Mouse (Mus musculus) embryo, embryonic 9.5 days (tissue): ENCODE results near the gene Gys1.

ENCODE experiments used
- DNase-seq: peaks from one replicate; pipeline ENCODE4 v3.0.0-alpha.2; 2017; ENCODE audit errors: extremely low spot score

The Gys1 gene

GRCm38 (mm10) chr7:45414740-45415224 lies 19.9 kb upstream of the Gys1 start:
- DNase-seq = no peak

- DNase-seq = no peak
Observed at GRCm38 (mm10) chr7:45415636-45416035, 19.0 kb upstream of the Gys1 start.

GRCm38 (mm10) chr7:45417962-45418492 lies 16.6 kb upstream of the Gys1 start:
- DNase-seq = no peak

GRCm38 (mm10) chr7:45419859-45420614 lies 14.6 kb upstream of the Gys1 start:
- peak; percentile 41 for DNase-seq

GRCm38 (mm10) chr7:45420615-45420919 lies 14.1 kb upstream of the Gys1 start, which contains the start of gene Lhb:
Lhb (plus strand) TSS chr7:45420820.
- no peak for DNase-seq

GRCm38 (mm10) chr7:45421194-45421593 lies 13.4 kb upstream of the Gys1 start:
- DNase-seq = no peak

GRCm38 (mm10) chr7:45426556-45426955 lies 8.1 kb upstream of the Gys1 start:
- DNase-seq = no peak

- no peak for DNase-seq
Observed at GRCm38 (mm10) chr7:45433835-45434202, 825 bp upstream of the Gys1 start.

GRCm38 (mm10) chr7:45435038-45435437 lies 394 bp downstream of the Gys1 start:
- DNase-seq = no peak

GRCm38 (mm10) chr7:45436444-45436843 lies 1.8 kb downstream of the Gys1 start:
- DNase-seq = no peak

- no peak for DNase-seq
Observed at GRCm38 (mm10) chr7:45437046-45437445, 2.4 kb downstream of the Gys1 start.

- DNase-seq = no peak
Observed at GRCm38 (mm10) chr7:45437521-45438276, 3.1 kb downstream of the Gys1 start, which contains the start of gene Ruvbl2. Ruvbl2 (minus strand) TSS chr7:45438096.

GRCm38 (mm10) chr7:45443526-45444420 lies 9.1 kb downstream of the Gys1 start:
- DNase-seq = no peak

- DNase-seq = no peak
Observed at GRCm38 (mm10) chr7:45446589-45446988, 11.9 kb downstream of the Gys1 start.

GRCm38 (mm10) chr7:45447325-45447990 lies 12.8 kb downstream of the Gys1 start:
- peak; percentile 57 for DNase-seq

- DNase-seq = no peak
Observed at GRCm38 (mm10) chr7:45449974-45450373, 15.3 kb downstream of the Gys1 start.

- peak; percentile 84 for DNase-seq
Observed at GRCm38 (mm10) chr7:45451344-45451982, 16.8 kb downstream of the Gys1 start.

GRCm38 (mm10) chr7:45454971-45455370 lies 20.3 kb downstream of the Gys1 start:
- no peak for DNase-seq

- no peak for DNase-seq
Observed at GRCm38 (mm10) chr7:45455932-45456696, 21.5 kb downstream of the Gys1 start.

GRCm38 (mm10) chr7:45456721-45457203 lies 22.1 kb downstream of the Gys1 start:
- no peak for DNase-seq
